In the genomic region with DNA sequence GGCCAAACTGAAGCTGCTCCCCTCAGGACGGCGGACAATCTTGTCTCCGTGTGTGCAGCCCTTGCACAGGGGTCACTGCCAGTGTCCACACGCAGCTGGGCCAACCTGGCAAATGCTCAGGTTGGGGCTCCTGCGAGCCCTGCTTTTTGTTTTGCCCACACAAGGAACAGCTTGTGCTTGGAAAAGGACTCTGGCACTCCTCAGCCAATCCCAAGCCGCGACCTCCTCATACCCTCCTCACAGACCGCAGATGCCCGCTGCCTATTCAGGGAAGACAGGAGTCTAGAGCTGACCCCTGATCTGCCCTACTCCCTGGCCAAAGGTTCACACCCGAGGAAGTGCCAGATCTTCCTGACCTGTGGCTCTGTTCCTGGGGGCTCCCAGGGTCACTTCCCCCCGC, we compare ENCODE assay signal across 16 mouse cellular contexts. TPM values are rescaled to one million over a fixed set of nuclear protein-coding genes. Genes with fewer than 3 reads are reported as not detected.
A peak's percentile ranks its signal among the peaks of the same experiment; 100 is the strongest.
DNase-seq lines count a peak whose midpoint lies in the region; ATAC-seq and TF ChIP-seq lines count a peak whose summit lies in the region.
"Had no signal": no experiment of that assay in that cellular context is flagged by ENCODE, and none has a peak within 500 bp of the region (broad histone marks: within the 10 kb centered on the region; RNA-seq: fewer than 3 reads in every experiment).

No protein-coding gene starts in this region.

- no peak for TF ChIP-seq CTCF in kidney, adult 2 months (conservative IDR thresholded peaks at IDR 0.05; ENCODE audit: insufficient read depth, insufficient read length, low read depth, low read length)

- 55% methylated on average over 11 of the region's 11 CpGs for WGBS in kidney, adult 2 months
- WGBS in midbrain, embryonic 10.5 days = 72% methylated on average over 11 of the region's 11 CpGs
- 64% methylated on average over 11 of the region's 11 CpGs for WGBS in midbrain, embryonic 15.5 days
- WGBS in embryonic facial prominence, embryonic 13.5 days = 60% methylated on average over 11 of the region's 11 CpGs

- H3K4me1 ChIP-seq in kidney, adult 2 months (ENCODE audit: control insufficient read depth, insufficient read depth, low read length) = peaks cover 8% of the 10 kb centered on the region
- H3K4me1 ChIP-seq in midbrain, embryonic 10.5 days = peaks cover 32% of the 10 kb centered on the region
- no peaks in the 10 kb centered on the region for H3K4me1 ChIP-seq in midbrain, embryonic 15.5 days
- H3K4me1 ChIP-seq in embryonic facial prominence, embryonic 13.5 days = no peaks in the 10 kb centered on the region

- no peak for ATAC-seq in midbrain, embryonic 15.5 days (replicated peaks)
- ATAC-seq in embryonic facial prominence, embryonic 13.5 days (ENCODE audit: insufficient number of reproducible peaks, insufficient read depth, low FRiP score, low TSS enrichment, low read depth) = no peak
- ATAC-seq in activated CD4-positive, CD25-positive, alpha-beta regulatory T cell, adult 4 months = no peak
- ATAC-seq: forebrain, embryonic 13.5 days; hindbrain, embryonic 16.5 days had no signal

- no peaks in the 10 kb centered on the region for H3K9me3 ChIP-seq in midbrain, embryonic 10.5 days (replicated peaks)
- H3K9me3 ChIP-seq in midbrain, embryonic 15.5 days = no peaks in the 10 kb centered on the region
- no peaks in the 10 kb centered on the region for H3K9me3 ChIP-seq in embryonic facial prominence, embryonic 13.5 days
- H3K9me3 ChIP-seq: embryonic facial prominence, embryonic 15.5 days; forebrain, embryonic 13.5 days had no signal

- H3K27ac ChIP-seq in kidney, adult 2 months (ENCODE audit: insufficient read depth, low read depth, low read length) = peak overlapping the region; percentile 47
- H3K27ac ChIP-seq in midbrain, embryonic 10.5 days (replicated peaks) = peak overlapping the region; percentile 63; the same call in 1 of the 2 replicates
- H3K27ac ChIP-seq in midbrain, embryonic 15.5 days = no peak overlapping the region
- no peak overlapping the region for H3K27ac ChIP-seq in embryonic facial prominence, embryonic 13.5 days
- H3K27ac ChIP-seq: embryonic facial prominence, embryonic 15.5 days; forebrain, embryonic 13.5 days; kidney, postnatal 0 days had no signal

- TF ChIP-seq POLR2A in kidney, adult 2 months (IDR thresholded peaks at IDR 0.05; ENCODE audit: low read depth, low read length) = no peak

- no peaks in the 10 kb centered on the region for H3K27me3 ChIP-seq in kidney, adult 2 months (replicated peaks; ENCODE audit: control insufficient read depth, insufficient read depth, low read length)
- no peaks in the 10 kb centered on the region for H3K27me3 ChIP-seq in midbrain, embryonic 10.5 days (ENCODE audit: low read depth, poor library complexity, severe bottlenecking)
- no peaks in the 10 kb centered on the region for H3K27me3 ChIP-seq in midbrain, embryonic 15.5 days (replicated peaks)
- no peaks in the 10 kb centered on the region for H3K27me3 ChIP-seq in embryonic facial prominence, embryonic 13.5 days
- H3K27me3 ChIP-seq: embryonic facial prominence, embryonic 15.5 days; forebrain, embryonic 13.5 days had no signal

- peak; percentile 87 for DNase-seq in gastrocnemius, postnatal 25 days
- DNase-seq in gastrocnemius, postnatal 14 days = no peak
- DNase-seq in kidney, adult 2 months = peak; percentile 21
- no peak for DNase-seq in kidney, adult 11 months
- no peak for DNase-seq in midbrain, embryonic 10.5 days (ENCODE audit: low spot score)
- DNase-seq: cerebellum, adult 18-20 months had no signal

- no peak overlapping the region for H3K4me3 ChIP-seq in kidney, adult 2 months (ENCODE audit: insufficient read depth, low read depth, low read length)
- peak overlapping the region; percentile 4; the same call in 1 of the 2 replicates for H3K4me3 ChIP-seq in midbrain, embryonic 10.5 days
- no peak overlapping the region for H3K4me3 ChIP-seq in midbrain, embryonic 15.5 days
- no peak overlapping the region for H3K4me3 ChIP-seq in embryonic facial prominence, embryonic 13.5 days
- H3K4me3 ChIP-seq: embryonic facial prominence, embryonic 15.5 days; forebrain, embryonic 13.5 days had no signal

- no peak overlapping the region for H3K9ac ChIP-seq in midbrain, embryonic 15.5 days
- H3K9ac ChIP-seq in embryonic facial prominence, embryonic 13.5 days = 0 out of 2 replicates have a peak overlapping the region, but pooled peaks have one; percentile 36
- H3K9ac ChIP-seq: embryonic facial prominence, embryonic 15.5 days; forebrain, embryonic 13.5 days had no signal

- no peak overlapping the region for H3K4me2 ChIP-seq in midbrain, embryonic 15.5 days
- H3K4me2 ChIP-seq in embryonic facial prominence, embryonic 13.5 days = no peak overlapping the region
- H3K4me2 ChIP-seq: embryonic facial prominence, embryonic 15.5 days; forebrain, embryonic 13.5 days had no signal

- intact Hi-C loops in gastrocnemius, postnatal 14 days (cut with DNase I; ENCODE audit: low total_unique reads) = no loop called here

- H3K36me3 ChIP-seq in kidney, adult 2 months (ENCODE audit: control insufficient read depth, insufficient read depth, low read length) = no peaks in the 10 kb centered on the region
- H3K36me3 ChIP-seq in midbrain, embryonic 10.5 days = peaks cover 22% of the 10 kb centered on the region
- H3K36me3 ChIP-seq in midbrain, embryonic 15.5 days (replicated peaks) = no peaks in the 10 kb centered on the region
- H3K36me3 ChIP-seq in embryonic facial prominence, embryonic 13.5 days = peaks cover 22% of the 10 kb centered on the region

RNA-seq across cellular contexts. Expression of gene Arrdc2, which starts 7.1 kb away (rescaled TPM):
- total RNA-seq in gastrocnemius, postnatal 25 days (2021) = 10 to 100 TPM; 21.7 to 39.3 TPM
- 10 to 100 TPM in 1 of 2 experiments, 1 to 10 TPM in 1; 4.8 to 71.3 TPM for total RNA-seq in gastrocnemius, postnatal 14 days (2021)
- 19.8 and 26.2 TPM in 2 replicates for polyA plus RNA-seq in kidney, adult 2 months (2012; rRNA removed)
- polyA plus RNA-seq in midbrain, embryonic 10.5 days (2016; fragmentation: Nextera tagmentation; extraction: Ambion mirVana) = 5.2 and 7.3 TPM in 2 replicates
- polyA plus RNA-seq in midbrain, embryonic 15.5 days (2015; fragmentation: Nextera tagmentation; extraction: Ambion mirVana) = 8.1 and 8.6 TPM in 2 replicates
- 5.9 and 7.7 TPM in 2 replicates for polyA plus RNA-seq in embryonic facial prominence, embryonic 13.5 days (2015; fragmentation: Nextera tagmentation; extraction: Ambion mirVana)
- polyA plus RNA-seq in activated CD4-positive, CD25-positive, alpha-beta regulatory T cell, adult 4 months (2017; shearing (Covaris generic)) = 1 to 10 TPM; 3.0 to 6.7 TPM

RNA-seq across cellular contexts. Expression of gene Il12rb1, which starts 24.1 kb away (rescaled TPM):
- not detected for total RNA-seq in gastrocnemius, postnatal 25 days (2021)
- under 1 TPM in 1 of 2 experiments, not detected in 1; 0.09 TPM for total RNA-seq in gastrocnemius, postnatal 14 days (2021)
- polyA plus RNA-seq in kidney, adult 2 months (2012; rRNA removed) = 0.42 and 0.48 TPM in 2 replicates
- polyA plus RNA-seq in midbrain, embryonic 10.5 days (2016; fragmentation: Nextera tagmentation; extraction: Ambion mirVana) = 0.05 and 0.11 TPM in 2 replicates
- 0.10 and 0.36 TPM in 2 replicates for polyA plus RNA-seq in midbrain, embryonic 15.5 days (2015; fragmentation: Nextera tagmentation; extraction: Ambion mirVana)
- polyA plus RNA-seq in embryonic facial prominence, embryonic 13.5 days (2015; fragmentation: Nextera tagmentation; extraction: Ambion mirVana) = 0.07 and 0.54 TPM in 2 replicates
- polyA plus RNA-seq in activated CD4-positive, CD25-positive, alpha-beta regulatory T cell, adult 4 months (2017; shearing (Covaris generic)) = 10 to 100 TPM; 16.5 to 29.5 TPM
- polyA plus RNA-seq: heart, embryonic 14.5 days; neural tube, embryonic 14.5 days had no signal

RNA-seq across cellular contexts. Expression of gene Mast3, which starts 27.5 kb away (rescaled TPM):
- total RNA-seq in gastrocnemius, postnatal 25 days (2021) = 1 to 10 TPM; 2.4 to 3.4 TPM
- 1 to 10 TPM; 5.2 to 7.0 TPM for total RNA-seq in gastrocnemius, postnatal 14 days (2021)
- 25.3 and 27.4 TPM in 2 replicates for polyA plus RNA-seq in kidney, adult 2 months (2012; rRNA removed)
- polyA plus RNA-seq in midbrain, embryonic 10.5 days (2016; fragmentation: Nextera tagmentation; extraction: Ambion mirVana) = 9.8 and 12.1 TPM in 2 replicates
- polyA plus RNA-seq in midbrain, embryonic 15.5 days (2015; fragmentation: Nextera tagmentation; extraction: Ambion mirVana) = 26.4 and 26.9 TPM in 2 replicates
- polyA plus RNA-seq in embryonic facial prominence, embryonic 13.5 days (2015; fragmentation: Nextera tagmentation; extraction: Ambion mirVana) = 12.5 and 13.8 TPM in 2 replicates
- polyA plus RNA-seq in activated CD4-positive, CD25-positive, alpha-beta regulatory T cell, adult 4 months (2017; shearing (Covaris generic)) = 10 to 100 TPM; 19.0 to 19.4 TPM

RNA-seq across cellular contexts. Expression of gene Kcnn1, which starts 30.7 kb away (rescaled TPM):
- total RNA-seq in gastrocnemius, postnatal 25 days (2021) = 10 to 100 TPM; 11.8 to 14.4 TPM
- 1 to 10 TPM; 5.4 to 6.6 TPM for total RNA-seq in gastrocnemius, postnatal 14 days (2021)
- polyA plus RNA-seq in kidney, adult 2 months (2012; rRNA removed) = 9.4 and 11.0 TPM in 2 replicates
- 9.1 and 13.4 TPM in 2 replicates for polyA plus RNA-seq in midbrain, embryonic 10.5 days (2016; fragmentation: Nextera tagmentation; extraction: Ambion mirVana)
- polyA plus RNA-seq in midbrain, embryonic 15.5 days (2015; fragmentation: Nextera tagmentation; extraction: Ambion mirVana) = 19.0 and 20.6 TPM in 2 replicates
- polyA plus RNA-seq in embryonic facial prominence, embryonic 13.5 days (2015; fragmentation: Nextera tagmentation; extraction: Ambion mirVana) = 3.2 and 5.3 TPM in 2 replicates
- not detected for polyA plus RNA-seq in activated CD4-positive, CD25-positive, alpha-beta regulatory T cell, adult 4 months (2017; shearing (Covaris generic))
- total RNA-seq: monocyte, adult 5-6 weeks had no signal

RNA-seq across cellular contexts. Expression of gene Ccdc124, which starts 41.4 kb away (rescaled TPM):
- total RNA-seq in gastrocnemius, postnatal 25 days (2021) = 10 to 100 TPM; 58.3 to 58.8 TPM
- 10 to 100 TPM; 50.3 to 50.9 TPM for total RNA-seq in gastrocnemius, postnatal 14 days (2021)
- polyA plus RNA-seq in kidney, adult 2 months (2012; rRNA removed) = 48.9 and 49.2 TPM in 2 replicates
- 180 and 183 TPM in 2 replicates for polyA plus RNA-seq in midbrain, embryonic 10.5 days (2016; fragmentation: Nextera tagmentation; extraction: Ambion mirVana)
- polyA plus RNA-seq in midbrain, embryonic 15.5 days (2015; fragmentation: Nextera tagmentation; extraction: Ambion mirVana) = 173 and 180 TPM in 2 replicates
- polyA plus RNA-seq in embryonic facial prominence, embryonic 13.5 days (2015; fragmentation: Nextera tagmentation; extraction: Ambion mirVana) = 108 and 124 TPM in 2 replicates
- polyA plus RNA-seq in activated CD4-positive, CD25-positive, alpha-beta regulatory T cell, adult 4 months (2017; shearing (Covaris generic)) = 100 to 1,000 TPM in 1 of 2 experiments, 10 to 100 TPM in 1; 75.7 to 106 TPM

Comparison
In these comparisons a context has a peak if more than half of its experiments do, and no peak if none do; other contexts are left out.
1. DNase-seq: peak in gastrocnemius, postnatal 25 days (single experiment) and kidney, adult 2 months (single experiment); none in gastrocnemius, postnatal 14 days (single experiment), kidney, adult 11 months (single experiment) and midbrain, embryonic 10.5 days (single experiment).
2. H3K27ac ChIP-seq: peak in kidney, adult 2 months (single experiment) and midbrain, embryonic 10.5 days (single experiment); none in midbrain, embryonic 15.5 days (single experiment) and embryonic facial prominence, embryonic 13.5 days (single experiment).
3. RNA of gene Il12rb1, which starts 24.1 kb away (polyA plus RNA-seq): 16.5 to 29.5 TPM in activated CD4-positive, CD25-positive, alpha-beta regulatory T cell, adult 4 months; 0.42 to 0.48 TPM in kidney, adult 2 months, 0.10 to 0.36 TPM in midbrain, embryonic 15.5 days, 0.07 to 0.54 TPM in embryonic facial prominence, embryonic 13.5 days and 0.05 to 0.11 TPM in midbrain, embryonic 10.5 days; every median in the first group is over 10 times any median in the second.